Mouse (Mus musculus) layer of hippocampus, postnatal 36 days (tissue): ENCODE results near the gene Pogk. TPM values are rescaled to one million over a fixed set of nuclear protein-coding genes. Genes with fewer than 3 reads are reported as not detected.

ENCODE experiments used
- DNase-seq, 2 experiments: peaks; one replicate each; pipeline ENCODE4 v3.0.0; 2022
- total RNA-seq, 2 experiments: library from RNA; stranded (reverse); gene quantifications; 2 replicates each; pipeline ENCODE4 v1.2.3; 2021

The Pogk gene
- total RNA-seq = 10 to 100 TPM; 34.0 to 34.5 TPM

DNA sequence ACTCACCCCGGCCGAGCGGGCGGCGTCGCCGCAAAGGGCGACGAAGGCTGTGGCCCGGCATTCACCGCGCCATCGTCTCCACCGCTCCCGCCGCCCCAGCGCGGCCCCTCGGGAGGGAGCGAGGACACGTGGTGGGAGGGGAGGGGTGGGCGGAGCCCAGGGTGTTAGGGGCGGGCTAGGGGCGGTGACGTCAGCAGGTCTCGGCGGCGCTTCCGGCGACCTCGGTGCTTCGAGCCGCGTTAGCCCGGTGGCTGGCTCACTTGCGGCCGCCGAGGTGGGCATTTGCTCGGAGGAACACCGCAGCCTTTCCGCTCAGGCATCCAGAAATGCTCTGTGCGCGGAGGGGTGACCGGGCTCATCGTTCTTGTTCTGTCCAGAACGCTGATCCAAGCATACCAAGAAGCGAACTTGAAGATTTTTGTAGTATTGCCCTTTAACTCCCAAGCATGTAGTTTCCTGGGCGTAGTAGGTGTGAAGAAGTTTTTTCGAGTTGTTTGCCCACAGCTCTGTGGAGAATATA, at the start of gene Pogk:
Gene Pogk, minus strand, starts transcription at position 163 of the 520 bp plus-strand sequence.
- peak; percentile 73 for DNase-seq

DNA sequence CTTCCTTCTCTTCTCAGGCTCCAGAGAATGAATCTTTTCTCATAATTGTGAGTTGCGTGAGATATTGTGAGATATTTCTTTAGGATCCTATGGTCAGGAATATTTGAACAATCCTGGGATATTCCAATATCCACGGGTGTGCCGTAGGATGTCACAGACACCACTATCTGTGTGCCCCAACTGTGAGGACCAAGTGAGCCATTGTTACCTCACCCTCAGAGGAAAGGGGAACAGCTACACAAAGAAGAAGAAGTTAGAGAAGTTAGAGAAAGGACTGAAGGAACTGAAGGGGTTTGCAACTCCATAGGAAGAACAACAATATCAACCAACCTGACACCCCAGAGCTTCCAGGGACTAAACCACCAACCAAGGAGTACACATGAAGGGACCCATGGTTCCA, 32.3 kb upstream of the Pogk start:
- DNase-seq = no peak

DNA sequence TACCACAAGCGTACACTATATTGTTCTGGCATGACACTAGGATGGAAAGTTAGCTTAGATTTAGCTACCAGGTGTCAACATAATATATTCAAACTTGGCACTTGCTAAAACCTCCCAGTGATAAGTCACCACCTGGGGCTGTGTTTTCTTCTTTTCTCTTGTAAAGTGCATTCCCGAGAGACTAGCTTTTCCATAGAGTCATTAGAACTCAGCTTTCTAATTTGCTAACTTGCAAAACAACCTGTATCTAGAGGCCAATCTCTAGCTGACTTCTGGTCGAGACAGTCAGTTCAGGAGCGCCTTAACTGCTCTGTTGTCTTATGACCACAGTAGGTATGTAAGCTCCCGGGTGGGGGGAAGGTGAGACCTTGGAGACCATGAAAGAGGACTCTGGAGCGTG, 29.8 kb upstream of the Pogk start:
- DNase-seq = no peak

- DNase-seq = no peak
Measured at GRCm38 (mm10) chr1:166429809-166430431, 20.3 kb upstream of the Pogk start.

DNA sequence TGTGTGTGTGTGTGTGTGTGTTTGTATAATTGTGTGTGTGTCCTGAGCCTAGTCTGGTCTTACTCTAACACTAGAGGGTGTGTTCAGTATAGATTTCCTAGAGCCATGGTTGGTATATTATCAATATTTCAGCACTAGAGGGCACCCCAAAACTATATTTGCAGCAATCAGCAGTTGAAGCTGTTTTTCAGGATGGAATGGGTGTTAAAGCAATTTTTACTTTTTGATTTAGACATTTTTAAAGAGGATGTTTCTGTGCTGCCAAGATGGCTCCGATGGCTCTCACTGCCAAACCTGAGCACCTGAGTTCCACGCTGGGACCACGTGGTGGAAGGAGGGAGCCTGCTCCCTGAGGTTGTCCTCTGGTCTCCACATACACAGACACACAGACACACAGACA, 19.4 kb upstream of the Pogk start:
- peak; percentile 9 to 19 for DNase-seq

- DNase-seq = no peak
Measured at GRCm38 (mm10) chr1:166412266-166412665, 2.6 kb upstream of the Pogk start.

- no peak for DNase-seq
Measured at GRCm38 (mm10) chr1:166411541-166411940, 1.9 kb upstream of the Pogk start.

- no peak for DNase-seq
Measured at GRCm38 (mm10) chr1:166409177-166409700, 424 bp downstream of the Pogk start.

DNA sequence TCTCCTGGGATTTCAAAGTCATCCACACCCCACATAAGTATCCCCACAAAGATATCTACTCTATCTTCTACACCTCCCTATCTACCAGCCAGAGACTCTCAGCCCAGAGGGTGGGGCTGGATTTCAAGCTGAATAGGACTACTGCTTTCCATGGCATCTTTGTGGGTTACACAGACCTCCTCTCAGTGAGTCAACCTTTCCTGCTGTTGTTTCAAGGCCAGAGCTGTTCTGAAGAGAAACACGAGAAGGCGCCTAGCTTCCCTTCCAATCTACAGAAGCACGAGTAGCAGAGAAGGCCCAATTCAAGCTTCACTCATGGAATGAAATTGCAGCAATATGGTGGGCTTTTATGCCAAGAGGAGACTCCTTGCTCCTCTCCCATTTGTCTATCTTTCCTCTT, 5.8 kb downstream of the Pogk start:
- no peak for DNase-seq

DNA sequence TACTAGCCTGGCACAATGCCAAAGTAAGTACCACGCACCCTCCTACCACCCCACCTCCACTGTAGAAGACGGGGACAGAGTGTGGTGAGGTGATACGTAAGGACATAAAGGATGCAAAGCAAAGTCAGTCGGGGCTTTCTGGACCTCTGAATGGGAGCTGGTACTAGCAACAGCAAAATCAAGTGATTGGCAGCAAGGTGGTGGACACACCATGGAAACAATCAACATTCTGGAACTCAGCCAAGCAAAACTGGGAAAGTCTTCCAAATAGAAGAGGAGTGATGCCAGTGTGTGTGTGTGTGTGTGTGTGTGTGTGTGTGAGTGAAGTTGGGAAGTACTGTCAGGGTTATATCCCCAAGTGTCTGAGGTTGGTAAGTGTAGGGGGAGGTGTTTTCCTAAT, 7.7 kb downstream of the Pogk start:
- DNase-seq = no peak

- DNase-seq = no peak
Measured at GRCm38 (mm10) chr1:166401455-166401854, 8.2 kb downstream of the Pogk start.

GRCm38 (mm10) chr1:166396381-166396780, 13.3 kb downstream of the Pogk start:
- DNase-seq = no peak

- no peak for DNase-seq
Measured at GRCm38 (mm10) chr1:166395661-166396060, 14.0 kb downstream of the Pogk start.

GRCm38 (mm10) chr1:166394770-166395169, 14.9 kb downstream of the Pogk start:
- no peak for DNase-seq

GRCm38 (mm10) chr1:166391671-166392070, 18.0 kb downstream of the Pogk start:
- DNase-seq = no peak

DNA sequence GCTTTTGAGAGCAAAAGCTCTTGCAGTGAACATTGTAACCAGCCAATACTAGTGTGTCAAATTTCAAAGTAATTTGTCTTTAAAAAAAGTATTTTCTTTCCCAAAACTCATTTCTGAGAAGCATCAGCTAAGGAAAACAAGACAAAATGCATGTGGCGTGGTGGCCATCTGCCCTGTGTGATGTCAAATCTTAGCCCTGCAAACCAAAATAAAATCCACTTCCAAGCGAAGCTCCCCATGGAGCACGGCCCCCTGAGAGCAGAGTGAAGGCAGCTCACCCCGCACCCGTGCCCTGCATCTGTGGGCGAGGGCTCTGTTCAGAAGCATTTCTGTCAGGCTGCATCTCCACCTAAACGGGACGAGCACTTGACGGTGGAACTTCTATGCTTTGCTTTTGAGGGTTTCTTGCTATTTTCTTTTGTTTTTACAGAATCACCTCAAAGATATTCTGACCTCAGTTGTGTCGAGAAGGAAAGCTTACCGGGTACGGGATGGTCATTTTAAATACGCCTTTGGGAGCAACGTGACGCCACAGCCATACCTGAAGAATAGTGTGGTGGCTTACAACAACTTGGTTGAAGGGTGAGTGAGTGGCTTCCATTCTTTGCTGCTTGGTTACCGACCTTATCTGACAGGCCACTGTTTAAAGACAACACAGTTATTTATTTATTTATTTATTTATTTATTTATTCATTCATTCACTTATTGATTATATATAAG, 20.1 kb downstream of the Pogk start:
- no peak for DNase-seq

DNA sequence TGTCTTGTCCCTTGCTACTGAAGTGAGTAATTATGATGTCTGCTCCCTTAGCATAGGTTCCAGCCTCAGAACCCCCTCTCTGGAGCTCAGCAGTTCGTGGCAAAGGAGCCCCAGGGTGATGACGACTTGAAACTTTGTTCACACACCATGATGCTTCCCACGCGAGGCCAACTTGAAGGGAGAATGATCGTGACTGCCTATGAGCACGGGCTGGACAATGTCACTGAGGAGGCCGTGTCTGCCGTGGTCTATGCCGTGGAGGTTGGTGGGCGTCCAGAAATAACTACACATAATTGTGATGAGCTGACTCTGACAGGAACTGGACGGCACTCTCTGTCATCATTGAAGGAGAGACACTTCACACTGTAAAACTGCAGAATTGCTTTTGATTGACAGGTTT, 21.2 kb downstream of the Pogk start:
- DNase-seq = no peak

- DNase-seq = peak in 1 of 2 experiments; percentile 36
Measured at GRCm38 (mm10) chr1:166385431-166385830, 24.2 kb downstream of the Pogk start.

DNA sequence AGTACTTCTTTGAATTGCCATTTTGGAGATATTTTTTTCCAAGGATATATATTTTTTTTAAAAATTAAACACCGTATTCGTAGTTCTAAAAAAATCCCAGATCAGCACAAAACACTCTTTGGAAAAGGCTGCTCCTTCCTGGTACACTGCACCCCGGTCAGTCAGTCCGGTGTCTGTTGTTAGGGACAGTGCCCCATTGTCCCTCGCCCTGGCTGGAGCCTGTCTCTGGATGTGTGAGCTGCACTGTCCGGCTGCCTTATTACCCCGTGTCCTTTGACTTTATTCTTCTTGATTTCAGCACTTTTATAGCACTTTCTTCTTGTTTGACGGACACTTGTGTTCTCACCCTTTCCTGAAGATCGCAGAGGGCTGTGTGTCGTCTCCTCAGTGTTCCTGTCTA, 25.0 kb downstream of the Pogk start:
- DNase-seq = no peak

DNA sequence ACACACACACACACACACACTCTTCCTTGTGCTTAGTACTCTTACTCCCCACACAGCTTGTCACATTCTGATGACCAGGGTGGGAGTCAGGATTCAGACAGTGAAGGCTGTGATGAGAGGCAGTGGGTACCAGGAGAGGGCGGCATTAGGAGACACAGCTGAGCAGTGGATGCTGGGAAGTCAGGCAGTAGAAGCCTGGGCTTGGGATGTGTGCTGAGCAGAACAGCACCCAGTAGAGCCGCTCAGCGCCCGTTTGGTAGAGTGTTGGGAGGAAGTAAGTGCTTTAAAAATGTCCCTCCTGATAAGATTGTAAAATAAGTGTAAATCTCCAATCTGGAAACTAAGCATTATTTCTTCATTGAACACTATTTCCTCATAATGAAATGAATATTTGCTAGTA, 27.0 kb downstream of the Pogk start:
- no peak for DNase-seq

- DNase-seq = no peak
Measured at GRCm38 (mm10) chr1:166381821-166382220, 27.8 kb downstream of the Pogk start.

DNA sequence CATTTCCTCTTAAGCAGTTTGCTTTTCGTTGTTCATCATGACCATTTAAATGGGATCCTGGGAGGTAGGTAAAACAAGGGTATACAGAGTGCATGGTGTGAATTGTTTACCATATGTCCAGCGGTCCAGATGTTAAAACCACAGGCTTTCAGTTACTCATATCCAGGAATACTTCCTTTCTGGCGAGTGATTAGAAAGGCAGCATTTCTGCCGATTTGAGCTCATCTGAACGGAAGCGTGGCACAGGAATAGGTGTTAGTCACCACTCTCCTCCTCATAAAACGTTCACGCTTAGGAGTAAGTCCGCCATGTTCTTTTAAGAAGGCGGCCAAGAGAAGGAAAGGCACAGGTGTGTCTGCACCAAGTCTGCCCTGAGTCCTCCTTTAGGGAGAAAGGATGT, 28.3 kb downstream of the Pogk start:
- no peak for DNase-seq

DNA sequence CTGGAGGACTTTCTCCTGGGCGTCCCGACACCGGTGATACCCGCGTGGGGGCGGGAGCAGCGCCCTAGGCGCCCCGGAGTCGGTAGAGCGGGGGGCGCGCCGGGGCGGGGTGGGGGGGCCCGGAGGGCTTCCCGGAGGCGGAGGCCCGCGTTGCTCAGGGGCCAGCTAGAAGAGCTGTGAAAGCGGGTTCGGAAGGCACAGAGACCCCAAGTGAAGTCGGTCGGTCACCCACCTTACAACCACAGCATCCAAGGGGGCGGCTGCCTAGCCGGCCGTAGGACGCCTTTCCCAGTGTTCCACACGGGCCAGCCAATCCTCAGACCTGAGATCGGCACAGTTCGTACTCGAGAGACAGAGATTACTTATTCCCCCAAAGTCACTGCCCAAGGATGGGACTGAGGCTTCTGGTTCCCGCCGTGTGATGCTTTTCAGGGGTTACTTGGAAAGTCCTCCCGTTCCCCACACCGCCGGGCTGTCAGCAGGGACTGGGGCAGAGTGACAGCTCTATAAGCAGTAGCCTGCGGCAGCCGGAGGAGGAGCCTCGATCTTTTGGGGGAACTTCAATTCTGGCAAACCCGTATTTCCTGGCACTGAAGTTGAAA, 29.9 kb downstream of the Pogk start:
- peak; percentile 65 to 66 for DNase-seq
